Mouse (Mus musculus) liver (tissue): ENCODE results near the gene Hoxd8.
A peak's percentile ranks its signal among the peaks of the same experiment; 100 is the strongest.

Experiments used
- DNase-seq: peaks from one replicate; pipeline ENCODE4 v3.0.0-alpha.2; 2020; ENCODE audit warnings: mixed read lengths

The Hoxd8 gene

DNA sequence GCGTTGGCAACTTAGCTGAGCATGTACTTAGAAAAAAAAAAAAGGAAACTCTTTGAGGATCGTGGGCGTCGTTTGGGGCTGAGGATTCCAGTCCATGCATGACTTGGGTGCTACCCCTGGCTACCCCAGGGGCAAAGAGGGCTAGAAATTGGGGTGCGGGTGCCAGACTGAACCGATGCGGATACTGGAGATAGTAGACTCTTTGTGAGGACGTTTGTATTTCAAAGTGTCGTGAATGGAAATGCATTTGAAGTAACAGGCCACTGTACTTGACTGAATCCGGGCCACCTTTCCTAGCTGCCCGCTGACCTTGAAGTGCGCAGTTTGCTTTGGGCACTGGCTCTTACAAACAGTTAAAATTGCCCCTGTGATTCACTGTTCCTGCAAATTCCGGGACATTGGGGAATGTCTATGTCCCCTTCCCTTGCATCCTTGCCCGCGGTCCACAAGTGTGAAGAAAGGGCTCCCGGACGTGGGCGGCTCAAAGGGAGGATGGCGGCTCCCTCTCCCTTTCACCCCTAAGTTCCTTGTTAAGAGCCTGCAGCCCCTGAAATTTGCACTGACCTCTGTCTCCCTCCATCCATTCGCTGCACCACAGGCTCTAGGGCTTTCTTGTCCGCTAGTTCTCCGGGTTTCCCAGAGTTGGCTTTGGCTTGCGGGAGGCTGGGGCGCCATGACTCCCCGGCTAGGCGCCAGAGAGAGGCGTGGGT is 17.3 kb upstream of the Hoxd8 start:
- no peak for DNase-seq

DNA sequence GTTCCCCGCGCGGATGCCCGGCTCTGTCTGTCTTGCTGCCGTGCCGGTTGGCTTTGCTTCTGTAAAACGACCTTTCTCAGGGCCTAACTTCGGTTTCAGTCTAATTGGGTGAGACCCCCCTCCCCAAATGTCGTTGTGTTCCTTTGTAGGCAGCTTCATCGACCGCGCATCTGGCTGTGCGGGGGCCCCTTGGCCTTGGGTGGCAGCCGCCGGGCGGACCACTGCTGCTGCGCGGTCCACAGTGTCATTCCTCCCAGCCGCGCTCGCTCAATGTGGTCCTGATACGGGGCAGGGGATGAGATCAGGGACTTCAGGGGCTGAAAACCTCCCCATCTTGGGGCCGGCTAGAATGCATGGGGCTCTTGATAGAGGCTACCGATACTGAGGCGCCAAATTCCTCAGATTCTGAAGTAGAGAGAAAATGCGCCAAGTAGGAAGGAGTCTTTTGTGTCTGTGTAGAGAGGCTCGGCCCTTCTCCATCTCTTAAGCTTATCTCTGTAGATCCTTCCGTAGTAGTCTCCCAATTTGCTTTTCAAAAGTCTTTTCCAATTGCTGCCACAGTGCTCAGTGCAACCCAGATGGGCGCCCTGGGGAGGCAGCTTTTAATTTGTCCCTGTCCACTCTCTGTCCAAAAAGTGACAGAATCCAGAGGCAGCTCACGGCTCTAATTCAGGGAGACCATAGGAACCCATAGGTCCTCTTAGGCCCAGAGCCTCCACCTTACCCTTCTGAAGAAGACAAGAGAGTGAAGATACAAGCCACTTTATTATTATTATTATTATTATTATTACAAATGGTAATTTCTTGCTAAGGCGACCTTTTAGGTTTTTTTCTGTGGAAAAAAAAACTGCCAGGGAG is 16.5 kb upstream of the Hoxd8 start:
- DNase-seq: no peak

DNA sequence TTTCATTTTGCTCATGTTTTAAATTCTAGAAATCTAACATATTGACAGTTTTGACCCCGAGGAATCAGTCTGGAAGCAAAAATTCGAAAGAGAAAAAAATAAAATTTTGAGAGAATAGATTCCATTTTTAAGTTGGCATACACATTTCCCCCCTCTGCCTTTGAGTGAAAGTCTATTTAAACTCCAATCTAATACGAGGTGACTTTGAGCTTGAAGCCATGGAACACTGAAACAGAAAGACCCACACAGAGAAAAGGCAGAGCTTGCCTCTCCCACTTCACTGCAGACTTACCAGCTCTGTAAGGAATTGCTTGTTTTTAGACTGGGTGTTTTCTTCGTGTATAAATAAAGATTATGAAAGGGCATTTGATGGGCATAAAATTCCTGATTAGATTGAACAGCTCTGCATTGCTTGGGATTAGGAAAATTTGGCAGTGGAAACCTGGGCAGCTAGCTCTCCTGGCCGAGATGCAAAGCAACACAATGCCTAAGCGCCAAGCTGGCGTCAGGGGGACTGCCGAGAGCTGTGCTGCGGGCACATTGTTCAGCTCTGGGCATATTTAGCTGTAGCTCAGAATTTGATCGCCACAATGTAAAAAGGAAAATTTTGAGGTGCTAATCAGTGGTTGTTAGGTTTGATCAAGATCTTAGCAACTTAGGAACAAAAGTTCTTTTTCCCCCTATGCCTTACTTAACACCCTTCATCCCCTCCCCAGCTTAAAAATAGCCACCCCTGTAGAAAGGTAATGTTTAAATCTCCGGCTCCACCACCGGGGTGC is 15.4 kb upstream of the Hoxd8 start:
- no peak for DNase-seq

DNA sequence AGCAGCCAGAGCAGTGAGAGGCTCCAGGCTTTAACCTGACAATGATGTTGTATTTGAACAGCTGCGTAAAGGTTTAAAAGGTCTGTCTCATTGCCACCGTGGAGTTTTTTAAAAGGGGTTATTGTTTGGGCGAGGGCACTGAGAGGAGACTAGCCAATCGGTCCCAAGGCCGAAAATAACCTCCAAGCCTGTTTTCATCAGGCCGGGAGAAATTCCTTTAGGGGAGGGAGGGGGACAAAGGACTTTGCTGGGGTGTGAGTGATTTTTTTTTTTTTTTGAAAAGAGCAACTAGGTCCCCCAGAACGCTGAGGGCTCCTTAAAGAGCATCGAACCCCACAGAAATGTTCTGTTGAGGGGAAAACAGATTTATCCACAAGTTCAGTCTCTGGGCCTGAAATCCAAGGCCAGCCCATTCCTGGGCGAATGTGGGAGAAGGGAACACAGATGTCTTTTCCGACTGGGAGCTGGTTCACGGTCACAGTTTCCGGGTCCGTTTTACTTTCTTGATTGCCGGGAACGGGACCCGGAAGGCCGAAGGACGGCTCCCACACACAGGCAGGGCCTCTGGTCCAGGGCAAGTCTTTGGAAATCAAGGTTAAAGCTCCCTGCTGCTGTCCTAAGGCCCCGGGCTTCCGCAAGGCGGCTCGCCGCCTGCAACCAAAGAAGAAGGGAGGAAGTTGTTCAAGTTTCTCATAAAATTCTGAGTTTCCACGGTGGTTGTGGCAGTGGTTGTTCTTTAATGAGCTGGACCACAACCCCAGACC is 14.7 kb upstream of the Hoxd8 start:
- no peak for DNase-seq

DNA sequence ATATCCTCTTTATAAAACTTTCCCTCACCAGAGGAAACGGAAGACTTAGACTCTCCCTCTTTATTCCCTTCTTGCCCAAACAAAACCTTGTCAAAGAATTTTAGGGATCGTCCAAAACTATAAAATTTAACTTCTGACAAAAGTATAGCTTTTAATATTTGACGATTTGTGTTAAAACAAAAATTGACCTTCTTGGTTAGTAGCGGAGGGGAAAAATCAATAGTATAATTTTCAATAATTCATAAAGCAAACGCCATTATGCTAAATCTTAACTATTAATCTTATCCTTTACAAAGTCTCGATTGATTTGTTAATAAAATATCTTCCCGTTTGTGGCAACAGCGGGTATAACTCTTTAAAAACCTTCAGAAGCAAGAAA is 14.1 kb upstream of the Hoxd8 start:
- no peak for DNase-seq

DNA sequence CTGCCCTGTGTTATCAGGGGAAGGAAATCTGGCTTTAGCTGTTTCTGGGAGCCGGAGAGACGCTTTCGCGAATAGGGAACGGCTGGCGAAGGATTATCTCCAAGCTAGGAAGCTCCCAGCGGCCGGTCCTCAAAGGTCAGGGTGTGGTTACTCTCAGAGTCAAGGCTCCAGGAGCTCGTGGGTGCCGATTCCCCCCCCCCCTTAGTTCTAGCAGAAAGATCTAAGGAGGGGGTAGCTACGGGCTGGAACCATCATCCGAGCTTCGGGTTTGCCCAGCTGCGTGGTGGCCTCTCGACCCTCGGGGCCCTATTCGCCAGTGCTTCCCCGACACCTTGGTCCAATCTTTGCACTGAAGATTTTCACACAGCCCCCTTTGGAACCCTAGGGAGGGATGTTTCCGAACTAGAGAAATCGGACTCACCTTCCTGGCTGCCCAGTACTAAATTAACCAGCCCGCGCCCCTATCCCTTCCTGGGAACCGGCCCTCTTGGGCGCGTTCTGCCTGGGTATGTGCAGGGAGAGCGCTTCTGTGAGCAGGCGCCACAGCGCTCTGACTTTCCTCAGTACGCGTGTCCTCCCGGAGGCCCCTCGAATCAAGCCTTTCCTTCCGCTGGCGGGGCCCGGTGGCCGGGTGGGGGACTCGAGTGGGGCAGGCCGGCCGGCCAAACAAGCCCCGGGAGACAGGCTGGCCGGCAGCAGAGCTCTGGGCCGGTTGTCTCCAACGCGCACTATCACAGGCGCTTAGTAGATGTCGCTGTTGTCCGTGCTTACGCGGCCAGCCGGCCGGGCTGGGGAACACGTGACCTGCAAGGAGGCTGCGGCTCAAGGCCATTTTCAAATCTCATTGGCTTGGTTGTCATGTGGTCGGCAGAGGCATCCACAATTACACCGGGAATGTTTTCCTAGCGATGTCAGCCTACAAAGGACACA is 13.1 kb upstream of the Hoxd8 start, which contains the start of gene Hoxd10:
Hoxd10 (plus strand) TSS at position 903 of the 930 bp plus-strand sequence.
- peak; percentile 47 for DNase-seq

DNA sequence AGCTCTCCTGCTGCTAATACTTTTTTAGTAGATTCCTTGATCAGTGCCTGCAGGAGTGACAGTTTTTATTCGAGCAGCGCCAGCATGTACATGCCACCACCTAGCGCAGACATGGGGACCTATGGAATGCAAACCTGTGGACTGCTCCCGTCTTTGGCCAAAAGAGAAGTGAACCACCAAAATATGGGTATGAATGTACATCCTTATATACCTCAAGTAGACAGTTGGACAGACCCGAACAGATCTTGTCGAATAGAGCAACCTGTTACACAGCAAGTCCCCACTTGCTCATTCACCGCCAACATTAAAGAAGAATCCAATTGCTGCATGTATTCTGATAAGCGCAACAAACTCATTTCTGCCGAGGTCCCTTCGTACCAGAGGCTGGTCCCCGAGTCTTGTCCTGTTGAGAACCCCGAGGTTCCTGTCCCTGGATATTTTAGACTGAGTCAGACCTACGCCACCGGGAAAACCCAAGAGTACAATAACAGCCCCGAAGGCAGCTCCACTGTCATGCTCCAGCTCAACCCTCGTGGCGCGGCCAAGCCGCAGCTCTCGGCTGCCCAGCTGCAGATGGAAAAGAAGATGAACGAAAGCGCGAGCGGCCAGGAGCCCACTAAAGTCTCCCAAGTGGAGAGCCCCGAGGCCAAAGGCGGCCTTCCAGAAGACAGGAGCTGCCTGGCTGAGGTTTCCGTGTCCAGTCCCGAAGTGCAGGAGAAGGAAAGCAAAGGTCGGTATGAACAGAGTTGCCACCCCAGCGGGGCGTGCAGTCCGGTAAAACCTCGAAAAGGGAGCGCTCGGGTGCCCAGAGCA is 12.2 kb upstream of the Hoxd8 start:
- DNase-seq: no peak

DNA sequence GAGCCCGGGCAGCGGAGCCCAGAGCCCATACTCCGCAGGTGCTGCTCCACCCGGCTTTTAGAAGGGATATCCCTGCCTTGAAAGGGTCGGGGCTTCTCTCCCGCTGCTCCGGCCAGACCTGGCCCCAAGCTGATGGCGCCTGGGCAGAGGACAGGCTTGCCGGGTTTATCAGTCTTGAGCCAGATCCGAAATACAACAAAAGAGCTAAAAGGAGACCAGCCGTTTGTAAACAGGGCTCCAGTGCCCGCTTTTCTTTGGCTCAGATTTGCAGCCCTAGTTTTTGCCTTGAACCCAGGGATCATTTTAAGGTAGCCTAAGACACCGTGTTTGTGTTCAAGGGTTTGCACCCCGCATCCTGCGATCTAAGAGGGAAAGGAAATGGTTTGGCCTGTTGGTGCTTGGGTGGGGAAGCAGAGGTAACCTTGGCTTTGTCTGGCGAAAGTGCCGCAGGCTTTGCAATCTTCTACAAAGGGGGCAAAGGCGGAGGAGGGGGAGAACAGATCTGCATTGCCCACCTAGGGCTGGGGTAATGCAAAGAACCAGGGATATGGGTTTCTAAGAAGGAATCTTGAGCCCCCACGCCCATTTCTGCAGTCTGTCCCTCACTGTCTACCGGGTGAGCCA is 11.5 kb upstream of the Hoxd8 start:
- no peak for DNase-seq

DNA sequence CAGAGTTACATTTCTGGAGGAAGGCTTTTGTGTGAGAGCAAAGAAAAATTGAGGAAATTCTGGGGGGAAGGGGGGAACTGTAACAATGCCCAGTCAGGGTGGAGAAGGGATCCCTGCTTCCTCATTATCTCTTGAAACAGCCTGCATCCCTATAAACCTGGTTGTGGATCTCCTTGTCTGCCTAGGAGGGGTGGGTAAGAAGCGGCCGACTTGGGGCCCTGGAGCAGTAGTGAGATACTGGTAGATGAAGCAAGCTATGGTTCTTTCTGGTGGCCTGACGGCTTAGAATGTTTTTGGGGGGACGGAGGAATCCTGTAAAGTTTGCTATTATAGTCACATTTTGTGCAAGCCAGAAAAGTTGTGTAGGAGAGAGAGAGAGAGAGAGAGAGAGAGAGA is 11.0 kb upstream of the Hoxd8 start:
- no peak for DNase-seq

DNA sequence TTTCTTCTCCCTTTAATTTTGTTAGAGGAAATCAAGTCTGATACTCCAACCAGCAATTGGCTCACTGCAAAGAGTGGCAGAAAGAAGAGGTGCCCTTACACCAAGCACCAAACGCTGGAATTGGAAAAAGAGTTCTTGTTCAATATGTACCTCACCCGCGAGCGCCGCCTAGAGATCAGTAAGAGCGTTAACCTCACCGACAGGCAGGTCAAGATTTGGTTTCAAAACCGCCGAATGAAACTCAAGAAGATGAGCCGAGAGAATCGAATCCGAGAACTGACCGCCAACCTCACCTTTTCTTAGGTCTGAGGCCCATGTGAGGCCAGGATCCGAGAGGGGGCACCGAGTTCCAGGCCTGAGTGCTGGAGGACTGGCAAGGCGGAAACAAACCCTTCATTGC is 10.3 kb upstream of the Hoxd8 start:
- no peak for DNase-seq

DNA sequence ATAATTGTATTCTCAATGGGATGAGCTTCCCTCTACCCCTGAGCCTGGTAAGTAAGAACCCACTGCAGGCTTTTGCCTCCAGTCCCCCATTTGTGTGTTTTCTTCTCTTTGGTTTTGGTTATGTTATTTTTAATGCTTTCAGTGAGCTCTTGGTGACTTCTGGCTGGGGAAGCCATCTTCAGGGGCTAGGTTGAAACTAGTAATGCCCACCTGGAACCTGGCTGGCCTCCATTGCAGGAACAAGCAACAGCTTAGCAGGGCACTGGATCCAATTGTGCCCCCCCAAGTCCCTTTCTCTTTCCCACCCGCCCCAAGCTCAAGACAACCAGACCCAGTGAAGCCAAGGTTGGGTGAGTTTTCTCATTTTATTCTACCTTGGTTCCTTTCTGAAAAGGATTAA is 9.0 kb upstream of the Hoxd8 start:
- no peak for DNase-seq

DNA sequence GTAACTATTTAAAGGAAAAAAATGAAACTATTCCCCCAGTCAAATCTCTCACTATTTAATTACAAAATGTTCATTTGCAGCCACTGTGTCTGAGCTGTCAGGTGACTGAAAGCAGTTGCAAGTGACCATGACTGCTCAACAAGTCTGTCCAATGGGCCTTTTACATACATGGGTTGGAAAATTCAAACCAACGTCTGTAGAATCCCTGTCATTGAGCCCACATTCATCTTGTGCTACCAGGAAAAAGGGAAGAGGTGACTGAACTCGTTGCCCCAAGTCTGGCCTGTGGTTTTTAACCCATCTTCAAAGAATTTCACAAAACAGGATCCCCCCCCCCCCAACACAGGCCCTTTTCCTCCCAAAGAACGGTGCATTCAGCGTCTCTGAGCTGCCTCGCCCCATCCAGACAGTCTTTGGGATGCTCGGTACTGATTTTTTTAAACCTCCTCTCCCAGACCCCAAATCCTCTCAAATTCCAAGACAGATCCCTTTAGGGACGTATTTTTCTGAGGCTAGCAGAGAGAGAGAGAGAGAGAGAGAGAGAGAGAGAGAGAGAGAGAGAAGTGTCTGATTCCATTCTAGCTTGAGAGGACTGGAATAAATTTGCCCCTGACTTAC is 8.5 kb upstream of the Hoxd8 start:
- no peak for DNase-seq

DNA sequence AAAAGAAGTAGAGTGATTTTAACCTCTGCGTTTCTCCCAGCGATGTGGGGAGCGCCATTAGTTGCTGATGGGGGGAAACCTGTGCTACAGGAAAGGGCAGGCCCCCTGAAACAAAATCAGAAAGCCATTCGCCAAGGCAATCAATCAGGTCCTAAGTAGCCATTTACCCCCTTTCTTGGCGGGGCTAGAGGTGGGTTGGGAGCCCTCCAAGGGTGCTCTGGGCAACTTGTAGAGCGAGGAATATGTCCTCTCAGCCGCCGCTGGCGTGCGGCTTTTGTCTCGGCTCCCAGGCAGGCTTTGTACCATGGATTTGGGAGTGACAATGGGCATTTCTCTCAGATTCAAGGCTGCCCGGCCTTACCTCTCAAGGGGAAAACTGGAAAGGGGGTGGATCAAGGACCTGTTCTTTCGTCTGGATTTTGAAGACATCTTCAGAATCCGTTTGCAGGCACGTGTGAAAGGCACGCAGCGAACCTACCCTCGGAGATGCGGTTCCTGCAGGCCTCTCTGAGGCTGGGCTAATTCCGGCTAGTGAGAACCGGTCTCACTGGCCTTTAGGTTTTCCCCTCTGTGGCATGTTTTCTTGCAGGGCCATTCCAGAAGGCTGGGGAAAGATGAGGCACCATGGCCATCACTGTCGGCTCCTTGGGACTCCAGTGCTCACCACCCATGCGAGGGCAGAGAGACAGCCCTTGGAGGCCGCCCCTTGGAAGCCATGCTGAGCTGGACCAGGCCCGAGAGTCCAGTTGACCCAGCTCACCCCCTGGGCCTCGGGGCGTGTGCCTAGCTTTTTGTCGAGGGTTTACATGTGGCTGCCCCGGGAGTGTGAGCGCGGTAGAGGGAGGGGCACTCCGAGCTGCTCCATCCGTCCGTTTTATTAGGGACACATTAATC is 7.7 kb upstream of the Hoxd8 start:
- no peak for DNase-seq

DNA sequence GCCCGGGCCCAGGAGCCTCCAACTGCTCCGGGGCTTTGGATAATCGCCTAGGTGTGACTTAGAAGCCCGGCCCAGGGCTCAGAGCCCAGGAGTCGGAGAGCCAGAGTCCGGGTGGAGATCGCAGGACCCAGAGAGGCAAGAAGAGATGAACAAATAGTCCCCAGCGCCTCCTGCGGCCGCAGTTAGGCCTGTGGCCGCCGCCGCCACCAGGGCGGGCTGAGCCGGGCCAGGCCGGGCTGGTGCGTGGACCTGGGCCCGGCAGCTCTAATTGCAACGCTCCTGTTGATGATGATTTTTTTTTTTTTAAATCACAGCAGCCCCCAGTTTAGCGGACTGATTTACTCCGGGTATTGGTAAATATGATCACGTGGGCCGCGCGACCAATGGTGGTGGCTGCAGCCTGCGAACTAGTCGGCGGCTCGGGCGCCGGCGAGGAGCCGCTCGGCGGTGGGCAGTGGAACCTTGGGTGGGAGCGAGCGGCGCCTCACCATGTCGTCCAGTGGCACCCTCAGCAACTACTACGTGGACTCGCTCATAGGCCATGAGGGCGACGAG is 6.8 kb upstream of the Hoxd8 start, which contains the start of gene Hoxd9:
Hoxd9 (plus strand) TSS at position 161 of the 555 bp plus-strand sequence.
- DNase-seq: no peak

DNA sequence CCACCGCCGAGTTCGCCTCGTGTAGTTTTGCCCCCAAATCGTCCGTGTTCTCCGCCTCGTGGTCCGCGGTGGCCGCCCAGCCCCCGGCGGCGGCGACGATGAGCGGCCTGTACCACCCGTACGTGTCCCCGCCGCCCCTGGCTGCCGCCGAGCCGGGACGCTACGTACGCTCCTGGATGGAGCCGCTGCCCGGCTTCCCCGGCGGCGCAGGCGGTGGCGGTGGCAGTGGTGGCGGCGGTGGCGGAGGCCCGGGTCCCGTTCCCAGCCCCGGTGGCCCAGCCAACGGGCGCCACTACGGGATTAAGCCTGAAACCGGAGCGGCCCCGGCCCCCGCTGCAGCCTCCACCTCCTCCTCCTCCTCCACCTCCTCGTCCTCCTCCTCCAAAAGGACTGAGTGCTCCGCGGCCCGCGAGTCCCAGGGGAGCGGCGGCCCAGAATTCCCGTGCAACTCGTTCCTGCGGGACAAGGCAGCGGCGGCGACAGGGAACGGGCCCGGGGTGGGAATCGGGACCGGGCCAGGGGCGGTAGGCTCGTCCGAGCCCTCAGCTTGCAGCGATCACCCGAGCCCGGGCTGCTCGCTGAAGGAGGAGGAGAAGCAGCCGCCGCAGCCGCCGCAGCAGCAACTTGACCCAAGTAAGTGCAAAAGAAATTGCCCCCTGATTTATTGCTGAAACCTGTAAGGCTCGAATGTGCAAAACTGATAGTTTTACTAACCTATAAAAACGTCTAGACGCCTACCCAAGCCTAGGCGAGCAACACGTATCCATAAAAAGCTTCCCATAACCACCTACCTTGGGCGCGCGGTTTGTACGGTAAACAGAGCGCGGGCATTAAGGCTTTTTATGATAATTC is 6.0 kb upstream of the Hoxd8 start:
- DNase-seq: no peak

DNA sequence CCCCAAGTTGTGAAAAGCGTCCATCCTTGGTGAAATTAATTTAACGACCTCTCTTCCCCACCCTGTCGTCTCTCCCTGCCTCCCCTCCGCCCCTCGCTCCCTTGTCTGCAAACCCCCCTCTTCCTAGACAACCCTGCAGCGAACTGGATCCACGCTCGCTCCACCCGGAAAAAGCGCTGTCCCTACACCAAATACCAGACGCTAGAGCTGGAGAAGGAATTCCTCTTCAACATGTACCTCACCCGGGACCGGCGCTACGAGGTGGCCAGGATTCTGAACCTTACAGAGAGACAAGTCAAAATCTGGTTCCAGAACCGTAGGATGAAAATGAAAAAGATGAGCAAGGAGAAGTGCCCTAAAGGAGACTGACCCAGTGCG is 5.4 kb upstream of the Hoxd8 start:
- no peak for DNase-seq
